Mouse (Mus musculus) embryonic facial prominence, embryonic 10.5 days (tissue): Measurements from ENCODE around the gene Wfikkn2. TPM values are rescaled to one million over a fixed set of nuclear protein-coding genes. Genes with fewer than 3 reads are reported as not detected.

Experiments
- DNase-seq: peaks from one replicate; pipeline ENCODE4 v3.0.0-alpha.2; 2017; ENCODE audit warnings: low spot score
- H3K27ac ChIP-seq: fragments of 300-500 bp; sonication (generic); replicated peaks from 2 replicates; pipeline ENCODE4 v1.5.1; 2016; ENCODE audit warnings: mild to moderate bottlenecking
- H3K27me3 ChIP-seq: fragments of 300-500 bp; sonication (generic); replicated peaks from 2 replicates; pipeline ENCODE4 v1.6.1; 2016; ENCODE audit warnings: low read depth, mild to moderate bottlenecking; ENCODE audit not compliant: poor library complexity, severe bottlenecking
- H3K36me3 ChIP-seq: fragments of 300-500 bp; sonication (generic); replicated peaks from 2 replicates; pipeline ENCODE4 v1.6.1; 2016; ENCODE audit warnings: mild to moderate bottlenecking, moderate library complexity
- H3K4me1 ChIP-seq: fragments of 300-500 bp; sonication (generic); 2 replicates; pipeline ENCODE4 v1.6.1; 2016
- H3K4me3 ChIP-seq: fragments of 300-500 bp; sonication (generic); 2 replicates; pipeline ENCODE4 v1.5.1; 2016; ENCODE audit warnings: mild to moderate bottlenecking, moderate library complexity
- H3K9me3 ChIP-seq: fragments of 300-500 bp; sonication (generic); 2 replicates; pipeline ENCODE4 v1.6.1; 2016; ENCODE audit warnings: mild to moderate bottlenecking
- WGBS: fragments of 180-500 bp; shearing (Covaris S2); methylation state at CpG from one replicate; pipeline ENCODE4 v1.1.7; 2016; 5-methylcytosine and 5-hydroxymethylcytosine counted together
- polyA plus RNA-seq: library from polyadenylated mRNA; unstranded; fragments of >200 nt; fragmentation: Nextera tagmentation; extraction: Ambion mirVana; gene quantifications from 2 replicates; pipeline ENCODE4 v1.2.1, GENCODE M21; 2016

The Wfikkn2 gene
- polyA plus RNA-seq, 1 experiment from 2014 or later: 2.4 TPM

- no peak overlapping the region for H3K27ac ChIP-seq
- H3K9me3 ChIP-seq: no peaks in the 10 kb centered on the region
Observed at GRCm38 (mm10) chr11:94196311-94196710, 49.5 kb downstream of the Wfikkn2 start.

GRCm38 (mm10) chr11:94193109-94193508 lies 52.7 kb downstream of the Wfikkn2 start:
- DNase-seq: no peak
- Histone ChIP-seq H3K4me1 (peaks cover 14% of the 10 kb centered on the region; the same call in 1 of the 2 replicates), H3K36me3 (no peaks in the 10 kb centered on the region), H3K9me3 (no peaks in the 10 kb centered on the region), H3K4me3 (no peak overlapping the region), H3K27me3 (no peaks in the 10 kb centered on the region), H3K27ac (no peak overlapping the region)
- 79% methylated on average over 2 of the region's 2 CpGs for WGBS

More at GRCm38 (mm10) chr11:94196311-94196710, 49.5 kb downstream of the Wfikkn2 start:
- H3K4me3 ChIP-seq: no peak overlapping the region
- 84% methylated on average over 3 of the region's 3 CpGs for WGBS
- H3K4me1 ChIP-seq: no peaks in the 10 kb centered on the region
- no peaks in the 10 kb centered on the region for H3K27me3 ChIP-seq
- no peak for DNase-seq
- no peaks in the 10 kb centered on the region for H3K36me3 ChIP-seq

- Histone ChIP-seq H3K9me3 (no peaks in the 10 kb centered on the region), H3K27ac (0 out of 2 replicates have a peak overlapping the region, but pooled peaks have one; percentile 19)
- WGBS: 75% methylated on average over 5 of the region's 5 CpGs
Observed at GRCm38 (mm10) chr11:94190665-94191064, 55.1 kb downstream of the Wfikkn2 start.

GRCm38 (mm10) chr11:94189579-94189978 lies 56.2 kb downstream of the Wfikkn2 start:
- no peaks in the 10 kb centered on the region for H3K9me3 ChIP-seq
- H3K36me3 ChIP-seq: no peaks in the 10 kb centered on the region
- peaks cover 14% of the 10 kb centered on the region; the same call in 1 of the 2 replicates for H3K4me1 ChIP-seq
- WGBS: 72% methylated on average over 10 of the region's 10 CpGs
- no peak overlapping the region for H3K27ac ChIP-seq
- DNase-seq: no peak
- H3K4me3 ChIP-seq: no peak overlapping the region
- H3K27me3 ChIP-seq: no peaks in the 10 kb centered on the region

More at GRCm38 (mm10) chr11:94190665-94191064, 55.1 kb downstream of the Wfikkn2 start:
- Histone ChIP-seq H3K27me3 (no peaks in the 10 kb centered on the region), H3K4me1 (peaks cover 14% of the 10 kb centered on the region; the same call in 1 of the 2 replicates), H3K36me3 (no peaks in the 10 kb centered on the region), H3K4me3 (no peak overlapping the region)
- no peak for DNase-seq

Other genes starting within 250 kb of the Wfikkn2 start
- gene Spag9, start 249.9 kb downstream of the Wfikkn2 start, polyA plus RNA-seq: 35.5 and 39.4 TPM in 2 replicates
- 18.4 and 22.1 TPM in 2 replicates for gene Tob1, start 34.6 kb downstream of the Wfikkn2 start, polyA plus RNA-seq
- gene Gm21885, start 35.9 kb upstream of the Wfikkn2 start, polyA plus RNA-seq: 0.39 TPM in 1 of 2 replicates, not detected in the other
- 104 and 117 TPM in 2 replicates for gene Luc7l3, start 76.0 kb upstream of the Wfikkn2 start, polyA plus RNA-seq
- 14.8 and 15.3 TPM in 2 replicates for gene Ankrd40, start 82.0 kb upstream of the Wfikkn2 start, polyA plus RNA-seq
- gene Abcc3, start 147.0 kb upstream of the Wfikkn2 start, polyA plus RNA-seq: 0.23 and 0.24 TPM in 2 replicates
- gene Cacna1g, start 228.2 kb upstream of the Wfikkn2 start, polyA plus RNA-seq: 6.5 and 13.5 TPM in 2 replicates
- not detected in 2 replicates for gene Spata20, start 240.2 kb upstream of the Wfikkn2 start, polyA plus RNA-seq